In the genomic region with DNA sequence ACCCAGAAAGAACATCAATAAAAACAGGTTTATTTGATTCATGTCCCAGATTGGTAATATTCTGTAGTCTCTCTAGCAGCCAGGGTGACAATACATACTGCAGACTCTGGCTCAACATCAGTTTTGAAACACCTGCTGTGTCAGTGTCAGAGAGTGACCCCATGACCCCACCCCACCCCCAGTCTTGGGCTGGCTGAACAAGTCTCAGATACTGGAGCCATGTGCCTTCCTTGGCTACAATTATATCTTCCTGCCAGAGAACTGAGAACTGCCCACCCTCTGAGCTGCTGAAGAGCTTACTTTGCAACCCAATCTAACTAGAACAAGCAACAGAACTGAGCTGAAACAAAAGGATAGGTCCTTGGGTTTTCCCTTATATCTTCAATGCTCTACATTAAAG, we compare ENCODE assay signal across 24 mouse cellular contexts.
DNase-seq lines count a peak whose midpoint lies in the region; ATAC-seq and TF ChIP-seq lines count a peak whose summit lies in the region.
"Had no signal": no experiment of that assay in that cellular context is flagged by ENCODE, and none has a peak within 500 bp of the region (broad histone marks: within the 10 kb centered on the region; RNA-seq: fewer than 3 reads in every experiment).

No protein-coding gene starts in this region.

- H3K27me3 ChIP-seq in liver, adult 2 months (ENCODE audit: control insufficient read depth, insufficient read depth, low read length): no peaks in the 10 kb centered on the region
- no peaks in the 10 kb centered on the region for H3K27me3 ChIP-seq in liver, embryonic 11.5 days (replicated peaks; ENCODE audit: control insufficient read depth, insufficient read depth, low read length)
- no peaks in the 10 kb centered on the region for H3K27me3 ChIP-seq in forebrain, postnatal 0 days (ENCODE audit: insufficient read depth, low read length)
- H3K27me3 ChIP-seq: embryonic facial prominence, embryonic 13.5 days; embryonic facial prominence, embryonic 15.5 days; forebrain, embryonic 12.5 days had no signal

- H3K9ac ChIP-seq in liver, adult 2 months (ENCODE audit: low read depth, low read length): no peak overlapping the region
- no peak overlapping the region for H3K9ac ChIP-seq in liver, embryonic 11.5 days (ENCODE audit: low read depth, low read length)
- no peak overlapping the region for H3K9ac ChIP-seq in forebrain, postnatal 0 days
- H3K9ac ChIP-seq: embryonic facial prominence, embryonic 13.5 days; embryonic facial prominence, embryonic 15.5 days; forebrain, embryonic 12.5 days had no signal

- H3K4me2 ChIP-seq in liver, embryonic 11.5 days: no peak overlapping the region
- H3K4me2 ChIP-seq in forebrain, postnatal 0 days (ENCODE audit: low read depth): no peak overlapping the region
- H3K4me2 ChIP-seq: embryonic facial prominence, embryonic 13.5 days; embryonic facial prominence, embryonic 15.5 days; forebrain, embryonic 12.5 days had no signal

- no peak for TF ChIP-seq CTCF in liver, adult 2 months (IDR thresholded peaks at IDR 0.05; ENCODE audit: low read depth, low read length)
- no peak for TF ChIP-seq CTCF in forebrain, postnatal 0 days (IDR thresholded peaks at IDR 0.05; ENCODE audit: low read depth)

- no peak overlapping the region for H3K27ac ChIP-seq in liver, adult 2 months (replicated peaks; ENCODE audit: insufficient read depth, low read depth, low read length)
- no peak overlapping the region for H3K27ac ChIP-seq in liver, embryonic 11.5 days (ENCODE audit: low read depth, low read length)
- no peak overlapping the region for H3K27ac ChIP-seq in forebrain, postnatal 0 days (ENCODE audit: low read depth, low read length)
- H3K27ac ChIP-seq: embryonic facial prominence, embryonic 13.5 days; embryonic facial prominence, embryonic 15.5 days; forebrain, embryonic 10.5 days; forebrain, embryonic 12.5 days had no signal

- DNase-seq in liver, adult 2 months (ENCODE audit: extremely low read depth, low read depth, low spot score): peak; percentile 62
- DNase-seq in liver, embryonic 11.5 days (ENCODE audit: low spot score): no peak
- DNase-seq in ES-CJ7 (ENCODE audit: low read depth, low spot score) (peak; percentile 25), ZHBTc4 (ENCODE audit: low read depth, low spot score) (peak; percentile 12)
- DNase-seq in forebrain, postnatal 0 days: no peak
- DNase-seq in adrenal gland, postnatal 36 days: no peak
- DNase-seq: adrenal gland, adult 2 months; adrenal gland, postnatal 10 days; adrenal gland, postnatal 25 days; B cell, adult 2 months; cerebellum, adult 11-12 months; cerebellum, adult 2 months; cerebellum, adult 9-10 months; cerebellum, postnatal 10 days; cerebellum, postnatal 25 days; embryo, embryonic 11 days had no signal

- ATAC-seq in liver, embryonic 11.5 days (replicated peaks; ENCODE audit: low FRiP score): no peak
- no peak for ATAC-seq in forebrain, postnatal 0 days
- ATAC-seq: CD4-positive, CD25-positive, alpha-beta regulatory T cell, adult 4 months; forebrain, embryonic 14.5 days; forebrain, embryonic 16.5 days had no signal

- TF ChIP-seq POLR2A in liver, adult 2 months (IDR thresholded peaks at IDR 0.05; ENCODE audit: extremely low read depth, insufficient read depth, low read length): no peak

- peaks cover 14% of the 10 kb centered on the region for H3K4me1 ChIP-seq in liver, adult 2 months (ENCODE audit: control insufficient read depth, insufficient read depth, low read length)
- no peaks in the 10 kb centered on the region for H3K4me1 ChIP-seq in liver, embryonic 11.5 days (replicated peaks; ENCODE audit: control insufficient read depth, insufficient read depth, low read length)
- no peaks in the 10 kb centered on the region for H3K4me1 ChIP-seq in forebrain, postnatal 0 days (ENCODE audit: insufficient read depth)
- H3K4me1 ChIP-seq: embryonic facial prominence, embryonic 13.5 days; embryonic facial prominence, embryonic 15.5 days; forebrain, embryonic 10.5 days; forebrain, embryonic 12.5 days had no signal

- H3K36me3 ChIP-seq in liver, adult 2 months (ENCODE audit: control insufficient read depth, insufficient read depth, low read length): no peaks in the 10 kb centered on the region
- no peaks in the 10 kb centered on the region for H3K36me3 ChIP-seq in liver, embryonic 11.5 days (ENCODE audit: control insufficient read depth, insufficient read depth, low read length)
- H3K36me3 ChIP-seq in forebrain, postnatal 0 days (ENCODE audit: insufficient read depth): no peaks in the 10 kb centered on the region
- H3K36me3 ChIP-seq: embryonic facial prominence, embryonic 13.5 days; embryonic facial prominence, embryonic 15.5 days; forebrain, embryonic 10.5 days; forebrain, embryonic 12.5 days had no signal

- H3K79me2 ChIP-seq in liver, adult 2 months (ENCODE audit: control insufficient read depth, insufficient read depth, low read length): no peaks in the 10 kb centered on the region

- H3K9me3 ChIP-seq in liver, embryonic 11.5 days (ENCODE audit: control insufficient read depth, low read length): no peaks in the 10 kb centered on the region
- H3K9me3 ChIP-seq in forebrain, postnatal 0 days (ENCODE audit: low read length): no peaks in the 10 kb centered on the region
- H3K9me3 ChIP-seq: embryonic facial prominence, embryonic 13.5 days; embryonic facial prominence, embryonic 15.5 days; forebrain, embryonic 10.5 days; forebrain, embryonic 12.5 days had no signal

- H3K4me3 ChIP-seq in liver, adult 2 months (ENCODE audit: insufficient read depth, low read depth, low read length): no peak overlapping the region
- H3K4me3 ChIP-seq in liver, embryonic 11.5 days (ENCODE audit: low read depth, low read length): no peak overlapping the region
- H3K4me3 ChIP-seq in forebrain, postnatal 0 days (ENCODE audit: low read depth, low read length): no peak overlapping the region
- H3K4me3 ChIP-seq: embryonic facial prominence, embryonic 13.5 days; embryonic facial prominence, embryonic 15.5 days; erythroblast, embryonic 14.5 days; forebrain, embryonic 10.5 days; forebrain, embryonic 12.5 days had no signal

Comparison
In these comparisons a context has a peak if more than half of its experiments do, and no peak if none do; other contexts are left out.
1. DNase-seq: peak in liver, adult 2 months (single experiment), ES-CJ7 (single experiment) and ZHBTc4 (single experiment); none in liver, embryonic 11.5 days (single experiment), forebrain, postnatal 0 days (single experiment) and adrenal gland, postnatal 36 days (0 of 2).